In genomic region chr6:52170166-52170897, GRCm38 (mm10) we compare ENCODE assay signal across 8 mouse cellular contexts. TPM values are rescaled to one million over a fixed set of nuclear protein-coding genes. Genes with fewer than 3 reads are reported as not detected.
A peak's percentile ranks its signal among the peaks of the same experiment; 100 is the strongest.
DNase-seq lines count a peak whose midpoint lies in the region; ATAC-seq and TF ChIP-seq lines count a peak whose summit lies in the region.

No protein-coding gene starts in this region.

- DNase-seq in heart, embryonic 10.5 days (ENCODE audit: low spot score) = peak; percentile 74
- DNase-seq in heart, postnatal 36 days = no peak
- peak; percentile 38 for DNase-seq in kidney, adult 9 months
- peak; percentile 77 for DNase-seq in lung, postnatal 10 days
- no peak for DNase-seq in left cerebral cortex, adult 2 months (ENCODE audit: extremely low spot score in 1 of 2, low spot score in 2 of 2)
- no peak for DNase-seq in c-Kit-positive CD71-positive TER-119-positive erythroid progenitor cells, embryonic 14.5 days (ENCODE audit: low spot score)

- H3K9me3 ChIP-seq in heart, embryonic 10.5 days = no peaks in the 10 kb centered on the region

- peaks cover 47% of the 10 kb centered on the region for H3K4me1 ChIP-seq in heart, embryonic 10.5 days
- H3K4me1 ChIP-seq in brown adipose tissue, adult 24 weeks (ENCODE audit: control insufficient read depth, insufficient read depth, insufficient read length, low read length) = peaks cover 29% of the 10 kb centered on the region

- ATAC-seq in cerebellum, adult (ENCODE audit: insufficient number of reproducible peaks, low FRiP score, low TSS enrichment) = no peak

- H3K27ac ChIP-seq in heart, embryonic 10.5 days = peak overlapping the region; percentile 82
- H3K27ac ChIP-seq in brown adipose tissue, adult 24 weeks (replicated peaks; ENCODE audit: low read depth, low read length) = peak overlapping the region; percentile 73
- H3K27ac ChIP-seq in left cerebral cortex, adult 2 months = no peak overlapping the region

- H3K4me3 ChIP-seq in heart, embryonic 10.5 days = peak overlapping the region; percentile 45
- H3K4me3 ChIP-seq in brown adipose tissue, adult 24 weeks (ENCODE audit: insufficient read depth, low read depth, low read length) = peak overlapping the region; percentile 42
- no peak overlapping the region for H3K4me3 ChIP-seq in left cerebral cortex, adult 2 months

- no peaks in the 10 kb centered on the region for H3K36me3 ChIP-seq in heart, embryonic 10.5 days

- intact Hi-C loops in heart, postnatal 36 days (cut with DNase I) = no loop called here
- intact Hi-C loops in left cerebral cortex, adult 2 months (cut with DNase I) = no loop called here

- H3K27me3 ChIP-seq in heart, embryonic 10.5 days (ENCODE audit: insufficient read depth, poor library complexity, severe bottlenecking) = peaks cover 99% of the 10 kb centered on the region

- no peak for TF ChIP-seq CTCF in left cerebral cortex, adult 2 months (IDR thresholded peaks at IDR 0.05)

- WGBS in heart, embryonic 10.5 days = 3% methylated on average over 40 of the region's 40 CpGs

RNA-seq across cellular contexts. Expression of gene Hoxa2, which starts 5.7 kb away (rescaled TPM):
- 4.3 and 10.3 TPM in 2 replicates for polyA plus RNA-seq in heart, embryonic 10.5 days (2016; fragmentation: Nextera tagmentation; extraction: Ambion mirVana)
- total RNA-seq in heart, postnatal 36 days (2021) = under 1 TPM in 1 of 2 experiments, not detected in 1; 0.62 TPM
- polyA plus RNA-seq in brown adipose tissue, adult 24 weeks (2012; ENCODE audit: insufficient read depth, insufficient read length, missing spikeins) = 2.9 TPM in 1 of 2 replicates, not detected in the other
- total RNA-seq in left cerebral cortex, adult 2 months (2021) = not detected

RNA-seq across cellular contexts. Expression of gene 5730596B20Rik, which starts 7.0 kb away (rescaled TPM):
- polyA plus RNA-seq in heart, embryonic 10.5 days (2016; fragmentation: Nextera tagmentation; extraction: Ambion mirVana) = 0.07 and 1.5 TPM in 2 replicates
- total RNA-seq in heart, postnatal 36 days (2021) = under 1 TPM in 1 of 2 experiments, not detected in 1; 0.08 TPM
- not detected in 2 replicates for polyA plus RNA-seq in brown adipose tissue, adult 24 weeks (2012; ENCODE audit: insufficient read depth, insufficient read length, missing spikeins)
- not detected for total RNA-seq in left cerebral cortex, adult 2 months (2021)

RNA-seq across cellular contexts. Expression of gene Hoxa1, which starts 12.2 kb away (rescaled TPM):
- polyA plus RNA-seq in heart, embryonic 10.5 days (2016; fragmentation: Nextera tagmentation; extraction: Ambion mirVana) = 1.00 and 4.1 TPM in 2 replicates
- under 1 TPM; 0.14 to 0.24 TPM for total RNA-seq in heart, postnatal 36 days (2021)
- polyA plus RNA-seq in brown adipose tissue, adult 24 weeks (2012; ENCODE audit: insufficient read depth, insufficient read length, missing spikeins) = 0.50 and 0.99 TPM in 2 replicates
- total RNA-seq in left cerebral cortex, adult 2 months (2021) = not detected

RNA-seq across cellular contexts. Expression of gene Hoxa4, which starts 21.2 kb away (rescaled TPM):
- polyA plus RNA-seq in heart, embryonic 10.5 days (2016; fragmentation: Nextera tagmentation; extraction: Ambion mirVana) = 0.17 and 1.4 TPM in 2 replicates
- under 1 TPM; 0.43 to 0.67 TPM for total RNA-seq in heart, postnatal 36 days (2021)
- 14.0 and 26.4 TPM in 2 replicates for polyA plus RNA-seq in brown adipose tissue, adult 24 weeks (2012; ENCODE audit: insufficient read depth, insufficient read length, missing spikeins)
- total RNA-seq in left cerebral cortex, adult 2 months (2021) = not detected

RNA-seq across cellular contexts. Expression of gene Hoxa5, which starts 34.1 kb away (rescaled TPM):
- polyA plus RNA-seq in heart, embryonic 10.5 days (2016; fragmentation: Nextera tagmentation; extraction: Ambion mirVana) = 0.58 and 6.0 TPM in 2 replicates
- under 1 TPM; 0.62 to 0.72 TPM for total RNA-seq in heart, postnatal 36 days (2021)
- 35.9 and 39.4 TPM in 2 replicates for polyA plus RNA-seq in brown adipose tissue, adult 24 weeks (2012; ENCODE audit: insufficient read depth, insufficient read length, missing spikeins)
- total RNA-seq in left cerebral cortex, adult 2 months (2021) = not detected

Comparison
In these comparisons a context has a peak if more than half of its experiments do, and no peak if none do; other contexts are left out.
1. DNase-seq: peak in heart, embryonic 10.5 days (single experiment), kidney, adult 9 months (single experiment) and lung, postnatal 10 days (single experiment); none in heart, postnatal 36 days (0 of 2), left cerebral cortex, adult 2 months (0 of 2) and c-Kit-positive CD71-positive TER-119-positive erythroid progenitor cells, embryonic 14.5 days (single experiment).